ENCODE assay signal across 15 mouse cellular contexts in genomic region chr13:51093430-51093829, GRCm38 (mm10).
"Had no signal": no experiment of that assay in that cellular context is flagged by ENCODE, and none has a peak within 500 bp of the region (broad histone marks: within the 10 kb centered on the region; RNA-seq: fewer than 3 reads in every experiment).

No protein-coding gene starts in this region.

- H3K9ac ChIP-seq: lung, embryonic 15.5 days; midbrain, embryonic 13.5 days; midbrain, embryonic 15.5 days; neural tube, embryonic 12.5 days had no signal

- H3K27me3 ChIP-seq: lung, embryonic 15.5 days; midbrain, embryonic 13.5 days; midbrain, embryonic 15.5 days; neural tube, embryonic 12.5 days had no signal

- H3K4me2 ChIP-seq: lung, embryonic 15.5 days; midbrain, embryonic 11.5 days; midbrain, embryonic 13.5 days; midbrain, embryonic 15.5 days; neural tube, embryonic 12.5 days had no signal

- H3K36me3 ChIP-seq: lung, embryonic 15.5 days; midbrain, embryonic 13.5 days; midbrain, embryonic 15.5 days; neural tube, embryonic 12.5 days had no signal

- ATAC-seq: lung, postnatal 0 days; midbrain, embryonic 13.5 days; midbrain, embryonic 15.5 days had no signal

- H3K4me1 ChIP-seq: midbrain, embryonic 13.5 days; neural tube, embryonic 12.5 days had no signal

- DNase-seq: lung, adult 2 months; lung, postnatal 14 days; lung, postnatal 36 days; right cerebral cortex, postnatal 14 days; thymus, adult 18-20 months; thymus, postnatal 14 days; thymus, postnatal 36 days had no signal

- H3K9me3 ChIP-seq: lung, embryonic 15.5 days; midbrain, embryonic 13.5 days; midbrain, embryonic 15.5 days; neural tube, embryonic 12.5 days had no signal

- H3K27ac ChIP-seq: lung, embryonic 15.5 days; macrophage; midbrain, embryonic 13.5 days; midbrain, embryonic 15.5 days; neural tube, embryonic 12.5 days had no signal

- H3K4me3 ChIP-seq: lung, embryonic 15.5 days; megakaryocyte, embryonic 14.5 days; midbrain, embryonic 13.5 days; midbrain, embryonic 15.5 days; neural tube, embryonic 12.5 days had no signal
